Mouse (Mus musculus): ENCODE results near the gene Ostm1. TPM values are rescaled to one million over a fixed set of nuclear protein-coding genes. Genes with fewer than 3 reads are reported as not detected.
A peak's percentile ranks its signal among the peaks of the same experiment; 100 is the strongest.

Ostm1 gene
- polyA plus RNA-seq, 1 experiment = 7.7 TPM

GRCm38 (mm10) chr10:42669970-42670369, 86.3 kb downstream of the Ostm1 start:
- no peak for TF ChIP-seq USF1 (IDR thresholded peaks at IDR 0.05; ENCODE audit: low read depth)
- TF ChIP-seq MYOD1 (IDR thresholded peaks at IDR 0.05; ENCODE audit: control insufficient read depth, insufficient read length, low read depth) = no peak
- Histone ChIP-seq H3K27me3 (ENCODE audit: control insufficient read depth, insufficient read depth, insufficient read length) (no peaks in the 10 kb centered on the region), H3ac (ENCODE audit: control insufficient read depth, insufficient read length, low read depth) (no peak overlapping the region), H3K79me2 (ENCODE audit: control insufficient read depth, insufficient read depth) (no peaks in the 10 kb centered on the region), H3K4me3 (ENCODE audit: insufficient read depth, poor library complexity, severe bottlenecking) (no peak overlapping the region), H3K36me3 (ENCODE audit: control insufficient read depth, insufficient read depth) (no peaks in the 10 kb centered on the region), H3K79me3 (ENCODE audit: low read depth) (no peaks in the 10 kb centered on the region)

- H3K27me3 ChIP-seq (ENCODE audit: control insufficient read depth, insufficient read depth, insufficient read length) = no peaks in the 10 kb centered on the region
- no peaks in the 10 kb centered on the region for H3K79me3 ChIP-seq (ENCODE audit: low read depth)
- no peak overlapping the region for H3ac ChIP-seq (ENCODE audit: control insufficient read depth, insufficient read length, low read depth)
- H3K79me2 ChIP-seq (ENCODE audit: control insufficient read depth, insufficient read depth) = no peaks in the 10 kb centered on the region
- no peaks in the 10 kb centered on the region for H3K36me3 ChIP-seq (ENCODE audit: control insufficient read depth, insufficient read depth)
- TF ChIP-seq MYOD1 (IDR thresholded peaks at IDR 0.05; ENCODE audit: control insufficient read depth, insufficient read length, low read depth) (no peak), CTCF (IDR thresholded peaks at IDR 0.05; ENCODE audit: control insufficient read depth, insufficient read depth, insufficient read length) (no peak), FOSL1 (IDR thresholded peaks at IDR 0.05; ENCODE audit: insufficient read depth, low read length, poor library complexity, severe bottlenecking) (no peak), CEBPB (IDR thresholded peaks at IDR 0.05; ENCODE audit: low read depth) (no peak), MAX (IDR thresholded peaks at IDR 0.05) (no peak), USF1 (IDR thresholded peaks at IDR 0.05; ENCODE audit: low read depth) (no peak), MYOG (IDR thresholded peaks at IDR 0.05; ENCODE audit: control insufficient read depth, extremely low read depth, insufficient read length) (no peak)
- H3K4me3 ChIP-seq (ENCODE audit: insufficient read depth, poor library complexity, severe bottlenecking) = no peak overlapping the region
Observed at GRCm38 (mm10) chr10:42672798-42673197, 89.2 kb downstream of the Ostm1 start.

GRCm38 (mm10) chr10:42675571-42675970, 91.9 kb downstream of the Ostm1 start:
- TF ChIP-seq CTCF (IDR thresholded peaks at IDR 0.05; ENCODE audit: control insufficient read depth, insufficient read depth, insufficient read length) (no peak), MYOG (IDR thresholded peaks at IDR 0.05; ENCODE audit: control insufficient read depth, extremely low read depth, insufficient read length) (no peak), MAX (IDR thresholded peaks at IDR 0.05) (no peak), FOSL1 (IDR thresholded peaks at IDR 0.05; ENCODE audit: insufficient read depth, low read length, poor library complexity, severe bottlenecking) (no peak), CEBPB (IDR thresholded peaks at IDR 0.05; ENCODE audit: low read depth) (no peak), MYOD1 (IDR thresholded peaks at IDR 0.05; ENCODE audit: control insufficient read depth, insufficient read length, low read depth) (no peak), USF1 (IDR thresholded peaks at IDR 0.05; ENCODE audit: low read depth) (no peak)
- H3K79me3 ChIP-seq (ENCODE audit: low read depth) = peaks cover 2% of the 10 kb centered on the region
- H3K79me2 ChIP-seq (ENCODE audit: control insufficient read depth, insufficient read depth) = peaks cover 5% of the 10 kb centered on the region
- no peaks in the 10 kb centered on the region for H3K36me3 ChIP-seq (ENCODE audit: control insufficient read depth, insufficient read depth)
- no peak overlapping the region for H3K4me3 ChIP-seq (ENCODE audit: insufficient read depth, poor library complexity, severe bottlenecking)
- H3ac ChIP-seq (ENCODE audit: control insufficient read depth, insufficient read length, low read depth) = no peak overlapping the region
- H3K27me3 ChIP-seq (ENCODE audit: control insufficient read depth, insufficient read depth, insufficient read length) = no peaks in the 10 kb centered on the region

GRCm38 (mm10) chr10:42678331-42678730, 94.7 kb downstream of the Ostm1 start:
- no peak overlapping the region for H3ac ChIP-seq (ENCODE audit: control insufficient read depth, insufficient read length, low read depth)
- no peaks in the 10 kb centered on the region for H3K27me3 ChIP-seq (ENCODE audit: control insufficient read depth, insufficient read depth, insufficient read length)
- no peaks in the 10 kb centered on the region for H3K36me3 ChIP-seq (ENCODE audit: control insufficient read depth, insufficient read depth)
- TF ChIP-seq CTCF (IDR thresholded peaks at IDR 0.05; ENCODE audit: control insufficient read depth, insufficient read depth, insufficient read length) (no peak), USF1 (IDR thresholded peaks at IDR 0.05; ENCODE audit: low read depth) (no peak), MYOD1 (IDR thresholded peaks at IDR 0.05; ENCODE audit: control insufficient read depth, insufficient read length, low read depth) (no peak), FOSL1 (IDR thresholded peaks at IDR 0.05; ENCODE audit: insufficient read depth, low read length, poor library complexity, severe bottlenecking) (no peak), MYOG (IDR thresholded peaks at IDR 0.05; ENCODE audit: control insufficient read depth, extremely low read depth, insufficient read length) (no peak), MAX (IDR thresholded peaks at IDR 0.05) (no peak), CEBPB (IDR thresholded peaks at IDR 0.05; ENCODE audit: low read depth) (no peak)
- H3K4me3 ChIP-seq (ENCODE audit: insufficient read depth, poor library complexity, severe bottlenecking) = peak overlapping the region; percentile 61
- peaks cover 9% of the 10 kb centered on the region for H3K79me2 ChIP-seq (ENCODE audit: control insufficient read depth, insufficient read depth)
- H3K79me3 ChIP-seq (ENCODE audit: low read depth) = peaks cover 2% of the 10 kb centered on the region

- Histone ChIP-seq H3K36me3 (ENCODE audit: control insufficient read depth, insufficient read depth) (no peaks in the 10 kb centered on the region), H3K4me3 (ENCODE audit: insufficient read depth, poor library complexity, severe bottlenecking) (peak overlapping the region; percentile 61), H3ac (ENCODE audit: control insufficient read depth, insufficient read length, low read depth) (peak overlapping the region; percentile 83), H3K79me3 (ENCODE audit: low read depth) (peaks cover 2% of the 10 kb centered on the region), H3K79me2 (ENCODE audit: control insufficient read depth, insufficient read depth) (peaks cover 9% of the 10 kb centered on the region), H3K27me3 (ENCODE audit: control insufficient read depth, insufficient read depth, insufficient read length) (no peaks in the 10 kb centered on the region)
- no peak for TF ChIP-seq CTCF (IDR thresholded peaks at IDR 0.05; ENCODE audit: control insufficient read depth, insufficient read depth, insufficient read length)
- TF ChIP-seq FOSL1 (IDR thresholded peaks at IDR 0.05; ENCODE audit: insufficient read depth, low read length, poor library complexity, severe bottlenecking) = no peak
- no peak for TF ChIP-seq CEBPB (IDR thresholded peaks at IDR 0.05; ENCODE audit: low read depth)
- peak; percentile 85 for TF ChIP-seq USF1 (IDR thresholded peaks at IDR 0.05; ENCODE audit: low read depth)
- no peak for TF ChIP-seq MYOG (IDR thresholded peaks at IDR 0.05; ENCODE audit: control insufficient read depth, extremely low read depth, insufficient read length)
- TF ChIP-seq MYOD1 (IDR thresholded peaks at IDR 0.05; ENCODE audit: control insufficient read depth, insufficient read length, low read depth) = no peak
- peak; percentile 42 for TF ChIP-seq MAX (IDR thresholded peaks at IDR 0.05)
Observed at GRCm38 (mm10) chr10:42678755-42679364, 95.2 kb downstream of the Ostm1 start.

GRCm38 (mm10) chr10:42679586-42679985, 96.0 kb downstream of the Ostm1 start:
- H3K27me3 ChIP-seq (ENCODE audit: control insufficient read depth, insufficient read depth, insufficient read length) = no peaks in the 10 kb centered on the region

More at GRCm38 (mm10) chr10:42679586-42679985, 96.0 kb downstream of the Ostm1 start:
- H3ac ChIP-seq (ENCODE audit: control insufficient read depth, insufficient read length, low read depth) = peak overlapping the region; percentile 83
- H3K36me3 ChIP-seq (ENCODE audit: control insufficient read depth, insufficient read depth) = no peaks in the 10 kb centered on the region
- H3K4me3 ChIP-seq (ENCODE audit: insufficient read depth, poor library complexity, severe bottlenecking) = peak overlapping the region; percentile 61
- TF ChIP-seq FOSL1 (IDR thresholded peaks at IDR 0.05; ENCODE audit: insufficient read depth, low read length, poor library complexity, severe bottlenecking) = no peak
- no peak for TF ChIP-seq USF1 (IDR thresholded peaks at IDR 0.05; ENCODE audit: low read depth)
- no peak for TF ChIP-seq CEBPB (IDR thresholded peaks at IDR 0.05; ENCODE audit: low read depth)
- no peak for TF ChIP-seq MYOG (IDR thresholded peaks at IDR 0.05; ENCODE audit: control insufficient read depth, extremely low read depth, insufficient read length)
- TF ChIP-seq MYOD1 (IDR thresholded peaks at IDR 0.05; ENCODE audit: control insufficient read depth, insufficient read length, low read depth) = no peak
- no peak for TF ChIP-seq MAX (IDR thresholded peaks at IDR 0.05)
- TF ChIP-seq CTCF (IDR thresholded peaks at IDR 0.05; ENCODE audit: control insufficient read depth, insufficient read depth, insufficient read length) = no peak
- H3K79me3 ChIP-seq (ENCODE audit: low read depth) = peaks cover 2% of the 10 kb centered on the region
- H3K79me2 ChIP-seq (ENCODE audit: control insufficient read depth, insufficient read depth) = peaks cover 9% of the 10 kb centered on the region
